Mouse (Mus musculus) left cerebral cortex, postnatal 25 days (tissue): ENCODE data around the gene Pnpla2. TPM values are rescaled to one million over a fixed set of nuclear protein-coding genes. Genes with fewer than 3 reads are reported as not detected.

Experiments
- DNase-seq, 2 experiments: peaks; one replicate each; pipeline ENCODE4 v3.0.0; 2022; ENCODE audit warnings: low spot score in 2 of 2, mixed read lengths in 1 of 2
- intact Hi-C: fragments of 180-260 bp; cut with DNase I; formaldehyde crosslinking; loops from one replicate; pipeline ENCODE4 v1.15.1; 2025
- total RNA-seq, 2 experiments: library from RNA; stranded (reverse); gene quantifications; 2 replicates each; pipeline ENCODE4 v1.2.3; 2021

Pnpla2 gene
- total RNA-seq, 2 experiments from 2014 or later = 21.4 to 28.6 TPM

GRCm38 (mm10) chr7:141476226-141476980 lies 21.4 kb downstream of the Pnpla2 start:
- DNase-seq = peak in 1 of 2 experiments; percentile 70
- intact Hi-C loops = no loop called here

GRCm38 (mm10) chr7:141476981-141477370 lies 22.0 kb downstream of the Pnpla2 start:
- no peak for DNase-seq
- intact Hi-C loops = no loop called here

GRCm38 (mm10) chr7:141477578-141478269 lies 22.7 kb downstream of the Pnpla2 start:
- intact Hi-C loops = no loop called here
- no peak for DNase-seq

GRCm38 (mm10) chr7:141478270-141478748 lies 23.3 kb downstream of the Pnpla2 start:
- DNase-seq = no peak
- intact Hi-C loops = no loop called here

GRCm38 (mm10) chr7:141480842-141481497 lies 26.0 kb downstream of the Pnpla2 start:
- DNase-seq = peak; percentile 80 to 87
- intact Hi-C loops = loop anchor here (1.0 to 2.0 kb wide), 2 partner anchors 44 to 186 kb away; no protein-coding TSS in a partner anchor

- intact Hi-C loops = loop anchor here (1.0 to 2.0 kb wide), 2 partner anchors 44 to 185 kb away; no protein-coding TSS in a partner anchor
- peak; percentile 52 to 69 for DNase-seq
These were observed 26.8 kb downstream of the Pnpla2 start for GRCm38 (mm10) chr7:141481498-141482401.

- intact Hi-C loops = no loop called here
- no peak for DNase-seq
These were observed 27.6 kb downstream of the Pnpla2 start for GRCm38 (mm10) chr7:141482531-141483024.

GRCm38 (mm10) chr7:141483114-141483653 lies 28.2 kb downstream of the Pnpla2 start:
- intact Hi-C loops = no loop called here
- DNase-seq = no peak

- intact Hi-C loops = no loop called here
- DNase-seq = no peak
These were observed 29.5 kb downstream of the Pnpla2 start for GRCm38 (mm10) chr7:141484186-141485120.

GRCm38 (mm10) chr7:141485186-141485585 lies 30.2 kb downstream of the Pnpla2 start:
- no peak for DNase-seq
- intact Hi-C loops = no loop called here

- no peak for DNase-seq
These were observed 30.6 kb downstream of the Pnpla2 start for GRCm38 (mm10) chr7:141485606-141486005.

GRCm38 (mm10) chr7:141486239-141486638 lies 31.2 kb downstream of the Pnpla2 start:
- DNase-seq = no peak
- intact Hi-C loops = no loop called here

More at GRCm38 (mm10) chr7:141485606-141486005, 30.6 kb downstream of the Pnpla2 start:
- intact Hi-C loops = no loop called here

GRCm38 (mm10) chr7:141487141-141487540 lies 32.1 kb downstream of the Pnpla2 start:
- intact Hi-C loops = no loop called here
- no peak for DNase-seq

GRCm38 (mm10) chr7:141491151-141491550 lies 36.2 kb downstream of the Pnpla2 start:
- DNase-seq = no peak
- intact Hi-C loops = no loop called here

GRCm38 (mm10) chr7:141492738-141493137 lies 37.7 kb downstream of the Pnpla2 start:
- no peak for DNase-seq
- intact Hi-C loops = no loop called here

GRCm38 (mm10) chr7:141493729-141494128 lies 38.7 kb downstream of the Pnpla2 start:
- DNase-seq = no peak
- intact Hi-C loops = no loop called here

GRCm38 (mm10) chr7:141495379-141495778 lies 40.4 kb downstream of the Pnpla2 start:
- intact Hi-C loops = no loop called here
- no peak for DNase-seq

- intact Hi-C loops = no loop called here
These were observed 40.9 kb downstream of the Pnpla2 start for GRCm38 (mm10) chr7:141495940-141496339.

More at GRCm38 (mm10) chr7:141495940-141496339, 40.9 kb downstream of the Pnpla2 start:
- no peak for DNase-seq
